Mouse (Mus musculus) liver, postnatal 0 days (tissue): ENCODE measurements around the gene Pcx.

Experiments
- CTCF ChIP-seq: sonication (generic); IDR thresholded peaks from 2 replicates; pipeline ENCODE4 v1.5.1; 2016; ENCODE audit warnings: antibody characterized with exemption, low read depth
- EP300 ChIP-seq: IDR thresholded peaks from 2 replicates; pipeline ENCODE4 v1.6.1; 2016; ENCODE audit warnings: antibody characterized with exemption, low read depth, mild to moderate bottlenecking

- TF ChIP-seq EP300 (no peak), CTCF (peak; percentile 65)
Observed at GRCm38 (mm10) chr19:4589081-4589480, 78.8 kb downstream of the Pcx start.
